Mouse (Mus musculus): ENCODE data around the gene 4932429P05Rik. TPM values are rescaled to one million over a fixed set of nuclear protein-coding genes. Genes with fewer than 3 reads are reported as not detected.

4932429P05Rik gene
- not detected for total RNA-seq (2021)
- long read RNA-seq, experiment 1, result 0 reads
- long read RNA-seq, experiment 2, result 0 reads

- DNase-seq, result no peak
- intact Hi-C loops (cut with DNase I), result no loop called here
These were observed at the start of gene 4932429P05Rik for GRCm38 (mm10) chrX:89751968-89752367. TSS of gene 4932429P05Rik (plus strand) at chrX:89752268.

Other genes starting within 250 kb of the 4932429P05Rik start
- not detected for gene 4930415L06Rik, start 180.6 kb downstream of the 4932429P05Rik start, total RNA-seq (2021)

Data from gastrocnemius, postnatal 36 days (tissue).